Comparison of ENCODE assay signal across 16 mouse cellular contexts in genomic region chr7:131265851-131266250, GRCm38 (mm10). TPM values are rescaled to one million over a fixed set of nuclear protein-coding genes. Genes with fewer than 3 reads are reported as not detected.
"Had no signal": no experiment of that assay in that cellular context is flagged by ENCODE, and none has a peak within 500 bp of the region (broad histone marks: within the 10 kb centered on the region; RNA-seq: fewer than 3 reads in every experiment).

No protein-coding gene starts in this region.

- H3K4me3 ChIP-seq: kidney, embryonic 15.5 days; limb, embryonic 15.5 days; liver, embryonic 13.5 days; midbrain, embryonic 10.5 days; myocyte; neural tube, embryonic 15.5 days had no signal

- H3K4me1 ChIP-seq: kidney, embryonic 15.5 days; limb, embryonic 15.5 days; liver, embryonic 13.5 days; midbrain, embryonic 10.5 days; neural tube, embryonic 15.5 days had no signal

- DNase-seq: kidney, adult 2 months; kidney, postnatal 14 days; liver, embryonic 13.5 days; lung, adult 18-20 months; right cerebral cortex, adult 18-20 months; right cerebral cortex, postnatal 25 days; thymus, postnatal 36 days had no signal

- H3K9ac ChIP-seq: kidney, embryonic 15.5 days; limb, embryonic 15.5 days; liver, embryonic 13.5 days; neural tube, embryonic 15.5 days had no signal

- H3K36me3 ChIP-seq: kidney, embryonic 15.5 days; limb, embryonic 15.5 days; liver, embryonic 13.5 days; midbrain, embryonic 10.5 days; neural tube, embryonic 15.5 days had no signal

- H3K27ac ChIP-seq: kidney, embryonic 15.5 days; limb, embryonic 15.5 days; liver, embryonic 13.5 days; midbrain, embryonic 10.5 days; neural tube, embryonic 15.5 days had no signal

- H3K4me2 ChIP-seq: kidney, embryonic 15.5 days; limb, embryonic 15.5 days; liver, embryonic 13.5 days; neural tube, embryonic 15.5 days had no signal

- H3K9me3 ChIP-seq: kidney, embryonic 15.5 days; limb, embryonic 15.5 days; liver, embryonic 13.5 days; midbrain, embryonic 10.5 days; neural tube, embryonic 15.5 days had no signal

- H3K27me3 ChIP-seq: kidney, embryonic 15.5 days; limb, embryonic 15.5 days; liver, embryonic 13.5 days; neural tube, embryonic 15.5 days had no signal

RNA-seq across cellular contexts. Expression of gene Cuzd1, which starts 56.2 kb away (rescaled TPM):
- total RNA-seq: left cerebral cortex, adult 18-20 months had no signal
- polyA plus RNA-seq: kidney, embryonic 15.5 days; limb, embryonic 11.5 days; liver, embryonic 13.5 days; lung, embryonic 16.5 days; midbrain, embryonic 10.5 days; myocyte; neural tube, embryonic 11.5 days; neural tube, embryonic 15.5 days had no signal
